24 mouse cellular contexts compared by ENCODE assay signal in genomic region chr2:117917181-117917580, GRCm38 (mm10).
DNase-seq lines count a peak whose midpoint lies in the region; ATAC-seq and TF ChIP-seq lines count a peak whose summit lies in the region.
"Had no signal": no experiment of that assay in that cellular context is flagged by ENCODE, and none has a peak within 500 bp of the region (broad histone marks: within the 10 kb centered on the region; RNA-seq: fewer than 3 reads in every experiment).

No protein-coding gene starts in this region.

- no peaks in the 10 kb centered on the region for H3K27me3 ChIP-seq in lung, embryonic 15.5 days
- H3K27me3 ChIP-seq: embryonic facial prominence, embryonic 13.5 days; forebrain, embryonic 12.5 days; forebrain, embryonic 15.5 days; heart, embryonic 13.5 days had no signal

- H3K4me1 ChIP-seq in lung, embryonic 15.5 days = peaks cover 8% of the 10 kb centered on the region
- peaks cover 5% of the 10 kb centered on the region for H3K4me1 ChIP-seq in embryonic fibroblast, embryonic 13.5 days (ENCODE audit: control insufficient read depth, insufficient read depth, low read length)
- H3K4me1 ChIP-seq: embryonic facial prominence, embryonic 13.5 days; forebrain, embryonic 12.5 days; forebrain, embryonic 15.5 days; heart, embryonic 13.5 days had no signal

- no peak for TF ChIP-seq CTCF in embryonic fibroblast, embryonic 13.5 days (IDR thresholded peaks at IDR 0.05; ENCODE audit: borderline replicate concordance, insufficient read depth, low read length)

- WGBS in lung, embryonic 15.5 days = 46% methylated on average over 3 of the region's 3 CpGs

- 0 out of 2 replicates have a peak overlapping the region, but pooled peaks have one; percentile 11 for H3K27ac ChIP-seq in lung, embryonic 15.5 days
- peak overlapping the region; percentile 70 for H3K27ac ChIP-seq in embryonic fibroblast, embryonic 13.5 days (ENCODE audit: insufficient read depth, low read length)
- H3K27ac ChIP-seq: forebrain, embryonic 12.5 days; forebrain, embryonic 15.5 days; heart, embryonic 13.5 days; hindbrain, embryonic 14.5 days; hindbrain, postnatal 0 days had no signal

- H3K4me2 ChIP-seq in lung, embryonic 15.5 days = no peak overlapping the region
- H3K4me2 ChIP-seq: embryonic facial prominence, embryonic 13.5 days; forebrain, embryonic 12.5 days; forebrain, embryonic 15.5 days; heart, embryonic 13.5 days; hindbrain, embryonic 14.5 days had no signal

- ATAC-seq in lung, embryonic 15.5 days (ENCODE audit: borderline replicate concordance, extremely low read depth, low FRiP score, low TSS enrichment) = no peak
- ATAC-seq: forebrain, embryonic 15.5 days; hindbrain, postnatal 0 days; inflammation-experienced regulatory T-cells, adult 6 months had no signal

- no peaks in the 10 kb centered on the region for H3K36me3 ChIP-seq in lung, embryonic 15.5 days
- H3K36me3 ChIP-seq: embryonic facial prominence, embryonic 13.5 days; forebrain, embryonic 12.5 days; forebrain, embryonic 15.5 days; heart, embryonic 13.5 days had no signal

- TF ChIP-seq POLR2A in embryonic fibroblast, embryonic 13.5 days (IDR thresholded peaks at IDR 0.05; ENCODE audit: low read depth, low read length) = no peak

- no peak overlapping the region for H3K9ac ChIP-seq in lung, embryonic 15.5 days
- H3K9ac ChIP-seq: embryonic facial prominence, embryonic 13.5 days; forebrain, embryonic 12.5 days; forebrain, embryonic 15.5 days; heart, embryonic 13.5 days; hindbrain, embryonic 14.5 days had no signal

- DNase-seq in lung, postnatal 36 days = no peak
- DNase-seq in 3T3-L1 (ENCODE audit: low read depth, low spot score) = peak; percentile 50
- DNase-seq in Muller cell, postnatal 12 days (ENCODE audit: inconsistent ontology term) = peak; percentile 45
- no peak for DNase-seq in spleen, adult 12 weeks (ENCODE audit: low spot score)
- DNase-seq: adrenal gland, adult 2 months; adrenal gland, postnatal 14 days; cerebellum, adult 11 months; cerebellum, adult 2 months; cerebellum, adult 9-11 months; cerebellum, postnatal 25 days; gastrocnemius, postnatal 25 days; heart, adult 18-20 months; heart, postnatal 14 days; heart, postnatal 4 days had no signal

- no peak overlapping the region for H3K4me3 ChIP-seq in lung, embryonic 15.5 days
- no peak overlapping the region for H3K4me3 ChIP-seq in embryonic fibroblast, embryonic 13.5 days (ENCODE audit: insufficient read depth, low read length)
- H3K4me3 ChIP-seq: embryonic facial prominence, embryonic 13.5 days; erythroblast, embryonic 14.5 days; forebrain, embryonic 12.5 days; forebrain, embryonic 15.5 days; heart, embryonic 13.5 days had no signal

- no peaks in the 10 kb centered on the region for H3K9me3 ChIP-seq in lung, embryonic 15.5 days
- H3K9me3 ChIP-seq: embryonic facial prominence, embryonic 13.5 days; forebrain, embryonic 12.5 days; forebrain, embryonic 15.5 days; heart, embryonic 13.5 days had no signal

Comparison
In these comparisons a context has a peak if more than half of its experiments do, and no peak if none do; other contexts are left out.
1. DNase-seq: peak in 3T3-L1 (single experiment) and Muller cell, postnatal 12 days (single experiment); none in lung, postnatal 36 days (single experiment) and spleen, adult 12 weeks (single experiment).